8 mouse cellular contexts compared by ENCODE assay signal in the genomic region with DNA sequence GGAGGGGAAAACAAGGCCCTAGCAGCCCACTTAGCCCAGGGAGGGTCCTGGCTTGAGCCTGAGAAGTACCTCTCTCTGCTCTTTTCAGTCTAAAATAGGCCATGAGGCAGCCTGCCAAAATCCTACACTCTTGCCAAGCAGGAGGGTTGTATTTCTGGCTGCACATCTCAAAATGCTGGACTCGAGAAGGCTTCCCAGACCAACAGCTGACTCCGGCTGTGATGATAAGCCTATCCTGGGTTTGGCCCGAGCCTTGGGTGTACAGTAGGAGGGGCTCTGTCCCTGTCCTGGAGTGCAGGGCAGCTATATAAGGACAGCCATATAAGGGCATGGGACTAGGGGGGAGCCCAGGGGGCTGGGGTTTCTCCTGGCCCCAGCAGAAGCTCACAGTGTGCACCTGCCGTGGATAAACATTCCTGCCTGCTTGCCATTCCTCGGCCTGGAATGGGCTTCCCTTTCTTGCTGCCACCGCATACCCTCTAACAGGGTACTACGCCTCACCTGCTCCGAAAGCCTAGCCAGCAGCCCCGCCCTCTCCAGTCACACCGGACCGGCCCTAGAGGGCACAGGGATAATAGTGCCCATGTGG.
DNase-seq lines count a peak whose midpoint lies in the region; ATAC-seq lines count a peak whose summit lies in the region.

No protein-coding gene starts in this region.

- peak overlapping the region; percentile 30 for H3K27ac ChIP-seq in hindbrain, embryonic 13.5 days
- 0 out of 2 replicates have a peak overlapping the region, but pooled peaks have one; percentile 26 for H3K27ac ChIP-seq in midbrain, embryonic 16.5 days (ENCODE audit: low read length)

- DNase-seq in 3T3-L1 (ENCODE audit: low read depth, low spot score), result peak; percentile 59
- DNase-seq in cerebellum, adult 18-20 months, result peak; percentile 90 to 92
- peak; percentile 94 for DNase-seq in gastrocnemius, adult 18-20 months (ENCODE audit: low spot score)
- peak; percentile 64 to 68 for DNase-seq in layer of hippocampus, postnatal 36 days
- DNase-seq in urinary bladder, postnatal 10 days (ENCODE audit: low spot score), result peak; percentile 59
- DNase-seq in spleen, postnatal 10 days (ENCODE audit: low spot score in 2 of 2), result no peak

- ATAC-seq in hindbrain, embryonic 13.5 days (ENCODE audit: low FRiP score), result peak; percentile 44; the same call in 1 of the 2 replicates
- ATAC-seq in midbrain, embryonic 16.5 days, result peak; percentile 64; the same call in 1 of the 2 replicates

- no peak overlapping the region for H3K4me2 ChIP-seq in hindbrain, embryonic 13.5 days
- H3K4me2 ChIP-seq in midbrain, embryonic 16.5 days (ENCODE audit: low read length), result no peak overlapping the region

- H3K4me1 ChIP-seq in hindbrain, embryonic 13.5 days (replicated peaks), result peaks cover 34% of the 10 kb centered on the region
- H3K4me1 ChIP-seq in midbrain, embryonic 16.5 days (ENCODE audit: control insufficient read depth, insufficient read depth, low read length), result no peaks in the 10 kb centered on the region

- no peaks in the 10 kb centered on the region for H3K9me3 ChIP-seq in hindbrain, embryonic 13.5 days
- H3K9me3 ChIP-seq in midbrain, embryonic 16.5 days (replicated peaks; ENCODE audit: control insufficient read depth, low read length, poor library complexity, severe bottlenecking), result no peaks in the 10 kb centered on the region

- WGBS in hindbrain, embryonic 13.5 days, result 65% methylated on average over 11 of the region's 11 CpGs
- 65% methylated on average over 11 of the region's 11 CpGs for WGBS in midbrain, embryonic 16.5 days

- H3K4me3 ChIP-seq in hindbrain, embryonic 13.5 days, result no peak overlapping the region
- H3K4me3 ChIP-seq in midbrain, embryonic 16.5 days (ENCODE audit: low read depth, low read length), result no peak overlapping the region

- no peaks in the 10 kb centered on the region for H3K36me3 ChIP-seq in hindbrain, embryonic 13.5 days
- H3K36me3 ChIP-seq in midbrain, embryonic 16.5 days (ENCODE audit: control insufficient read depth, insufficient read depth, low read length), result no peaks in the 10 kb centered on the region

- H3K9ac ChIP-seq in hindbrain, embryonic 13.5 days, result no peak overlapping the region
- no peak overlapping the region for H3K9ac ChIP-seq in midbrain, embryonic 16.5 days (ENCODE audit: low read depth, low read length)

- 0 out of 2 replicates have a peak, but pooled peaks cover 6% of the 10 kb centered on the region for H3K27me3 ChIP-seq in hindbrain, embryonic 13.5 days
- H3K27me3 ChIP-seq in midbrain, embryonic 16.5 days (ENCODE audit: control insufficient read depth, insufficient read depth, low read depth, low read length), result no peaks in the 10 kb centered on the region

Comparison
In these comparisons a context has a peak if more than half of its experiments do, and no peak if none do; other contexts are left out.
1. DNase-seq: peak in 3T3-L1 (single experiment), cerebellum, adult 18-20 months (2 of 2), gastrocnemius, adult 18-20 months (single experiment), layer of hippocampus, postnatal 36 days (2 of 2) and urinary bladder, postnatal 10 days (single experiment); none in spleen, postnatal 10 days (0 of 2).